Mouse (Mus musculus) bone marrow, adult 2 months (tissue): ENCODE results near the gene Sik3. TPM values are rescaled to one million over a fixed set of nuclear protein-coding genes. Genes with fewer than 3 reads are reported as not detected.
A peak's percentile ranks its signal among the peaks of the same experiment; 100 is the strongest.

Experiments used
- H3K27ac ChIP-seq: fragments of 200-500 bp; 2 replicates; pipeline ENCODE4 v1.5.1; 2012; ENCODE audit warnings: low read depth, mild to moderate bottlenecking, control low read depth, inconsistent platforms, low read length; ENCODE audit not compliant: control insufficient read depth, poor library complexity, insufficient read depth
- H3K4me1 ChIP-seq: fragments of 200-500 bp; 2 replicates; pipeline ENCODE4 v1.6.1; 2011; ENCODE audit warnings: low read length; ENCODE audit not compliant: control insufficient read depth, insufficient read depth
- H3K4me3 ChIP-seq: fragments of 200-500 bp; replicated peaks from 2 replicates; pipeline ENCODE3; 2011; ENCODE audit warnings: mild to moderate bottlenecking, low read depth, low read length, control low read depth; ENCODE audit not compliant: control insufficient read depth
- CTCF ChIP-seq: fragments of 200-500 bp; IDR thresholded peaks from 2 replicates; pipeline ENCODE4 v1.5.1; 2011; ENCODE audit warnings: low read length, control low read depth; ENCODE audit not compliant: control insufficient read depth, insufficient read depth
- POLR2A ChIP-seq: fragments of 200-500 bp; IDR thresholded peaks from 2 replicates; pipeline ENCODE4 v1.6.1; 2011; ENCODE audit warnings: low read depth, mild to moderate bottlenecking, control low read depth, low read length, borderline replicate concordance; ENCODE audit not compliant: control insufficient read depth
- whole genome bisulfite sequencing: fragments of 180-500 bp; shearing (Covaris S2); methylation state at CpG from one replicate; pipeline ENCODE4 v1.1.7; 2018; 5-methylcytosine and 5-hydroxymethylcytosine counted together
- polyA plus RNA-seq: library from polyadenylated mRNA; stranded (reverse); fragments of >200 nt; gene quantifications from 2 replicates; pipeline ENCODE4 v1.2.4, GENCODE M21; 2011; ENCODE audit warnings: low replicate concordance; ENCODE audit not compliant: missing spikeins, insufficient read depth, insufficient read length

The Sik3 gene
- polyA plus RNA-seq, 1 experiment, result 19.0 TPM

GRCm38 (mm10) chr9:46146437-46146836 lies 133.8 kb downstream of the Sik3 start:
- 78% methylated on average over 3 of the region's 3 CpGs for WGBS
- TF ChIP-seq POLR2A (no peak), CTCF (no peak)
- Histone ChIP-seq H3K27ac (no peak overlapping the region), H3K4me3 (no peak overlapping the region), H3K4me1 (peaks cover 4% of the 10 kb centered on the region)

GRCm38 (mm10) chr9:46148723-46149122 lies 136.1 kb downstream of the Sik3 start:
- WGBS, result 71% methylated on average over 4 of the region's 4 CpGs
- TF ChIP-seq POLR2A (no peak), CTCF (no peak)
- peaks cover 4% of the 10 kb centered on the region for H3K4me1 ChIP-seq
- H3K27ac ChIP-seq, result no peak overlapping the region
- H3K4me3 ChIP-seq, result no peak overlapping the region

DNA sequence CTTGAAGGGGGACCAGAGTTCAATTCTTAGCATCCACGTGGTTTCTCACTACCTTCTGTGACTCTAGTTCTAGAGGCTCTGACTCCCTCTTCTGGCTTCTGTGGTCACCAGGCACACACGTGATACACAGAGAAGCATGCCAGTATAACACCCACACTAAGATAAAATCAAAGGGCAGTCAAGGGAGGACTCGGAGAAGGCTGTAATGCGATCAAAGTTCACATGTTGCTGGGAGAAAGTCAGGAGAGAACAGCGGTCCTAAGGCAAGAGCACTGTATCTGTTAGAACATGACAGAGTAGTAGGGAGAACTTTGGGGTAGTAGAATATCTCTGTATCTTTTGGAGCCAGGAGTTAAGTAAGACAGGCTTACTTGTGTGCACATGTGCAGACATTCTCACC lies 136.8 kb downstream of the Sik3 start:
- TF ChIP-seq CTCF, result no peak
- H3K4me1 ChIP-seq, result peaks cover 4% of the 10 kb centered on the region
- no peak overlapping the region for H3K27ac ChIP-seq
- 45% methylated on average over 5 of the region's 5 CpGs for WGBS
- no peak overlapping the region for H3K4me3 ChIP-seq

GRCm38 (mm10) chr9:46150116-46150515 lies 137.5 kb downstream of the Sik3 start:
- no peak for TF ChIP-seq CTCF
- no peak for TF ChIP-seq POLR2A
- Histone ChIP-seq H3K4me3 (no peak overlapping the region), H3K27ac (no peak overlapping the region), H3K4me1 (peaks cover 4% of the 10 kb centered on the region)
- 9% methylated on average over 7 of the region's 7 CpGs for WGBS

DNA sequence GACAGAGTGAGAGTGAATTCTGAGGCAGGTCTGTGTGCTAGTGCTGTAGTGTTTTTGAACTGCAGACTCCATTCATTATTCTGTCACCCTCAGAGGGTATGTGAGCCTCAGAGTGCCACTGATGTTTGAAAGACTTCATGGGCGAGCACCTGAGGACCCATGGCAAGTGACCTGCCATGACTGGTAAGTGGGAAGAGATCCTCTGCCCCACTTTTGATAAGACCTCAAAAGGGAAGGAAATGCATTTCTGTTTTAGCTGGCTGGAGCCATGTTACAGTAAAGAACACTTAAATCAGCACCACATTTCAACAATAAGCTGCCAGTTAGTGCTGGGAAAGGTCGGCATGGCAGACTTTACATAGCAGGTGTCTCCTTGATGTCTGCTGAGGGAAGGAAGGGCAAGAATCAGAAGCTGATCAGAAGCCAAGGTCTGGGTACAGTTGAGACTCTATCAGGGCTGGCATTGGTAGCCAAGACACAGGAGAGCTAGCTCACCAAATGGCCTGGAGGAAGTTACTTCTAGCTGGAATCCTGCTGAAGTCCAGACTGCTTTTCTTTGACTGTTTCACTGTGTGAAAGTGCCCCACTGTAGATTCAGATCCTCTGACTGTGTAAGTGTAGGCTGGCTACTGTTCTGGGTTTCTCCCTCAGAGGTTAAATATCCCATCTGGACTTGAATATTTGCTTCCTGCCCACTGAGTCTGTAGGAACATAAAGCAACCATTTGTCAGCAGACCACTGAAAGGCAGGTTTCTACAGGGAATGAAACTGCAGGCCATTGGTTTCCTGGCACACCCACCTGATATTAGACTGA lies 138.5 kb downstream of the Sik3 start:
- Histone ChIP-seq H3K27ac (peak overlapping the region; percentile 22; the same call in 1 of the 2 replicates), H3K4me1 (peaks cover 4% of the 10 kb centered on the region), H3K4me3 (no peak overlapping the region)
- WGBS, result 23% methylated on average over 2 of the region's 2 CpGs
- TF ChIP-seq POLR2A, result no peak

DNA sequence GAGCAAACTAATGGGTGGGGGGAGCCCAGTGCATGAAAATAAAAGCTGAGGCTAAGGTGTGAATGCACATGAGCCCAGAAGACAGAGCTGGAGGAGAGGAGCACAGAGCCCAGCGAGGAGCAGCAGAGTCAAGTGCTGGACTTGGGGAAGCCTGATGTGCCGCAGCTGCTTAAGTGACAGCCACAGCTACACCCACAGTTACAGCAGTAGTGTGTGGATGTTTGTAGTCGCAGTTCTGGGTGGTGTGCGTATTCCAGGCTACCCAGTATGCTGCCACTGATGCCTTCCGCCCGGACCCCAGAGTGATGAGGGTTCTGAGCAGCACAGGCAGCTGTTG lies 139.1 kb downstream of the Sik3 start:
- WGBS, result 79% methylated on average over 6 of the region's 6 CpGs
- Histone ChIP-seq H3K4me3 (no peak overlapping the region), H3K4me1 (peaks cover 4% of the 10 kb centered on the region), H3K27ac (no peak overlapping the region)
- TF ChIP-seq CTCF, result no peak
- TF ChIP-seq POLR2A, result no peak

GRCm38 (mm10) chr9:46152067-46153015 lies 139.7 kb downstream of the Sik3 start:
- H3K4me3 ChIP-seq, result no peak overlapping the region
- 86% methylated on average over 8 of the region's 8 CpGs for WGBS
- TF ChIP-seq CTCF, result no peak
- H3K4me1 ChIP-seq, result peaks cover 4% of the 10 kb centered on the region
- no peak overlapping the region for H3K27ac ChIP-seq

DNA sequence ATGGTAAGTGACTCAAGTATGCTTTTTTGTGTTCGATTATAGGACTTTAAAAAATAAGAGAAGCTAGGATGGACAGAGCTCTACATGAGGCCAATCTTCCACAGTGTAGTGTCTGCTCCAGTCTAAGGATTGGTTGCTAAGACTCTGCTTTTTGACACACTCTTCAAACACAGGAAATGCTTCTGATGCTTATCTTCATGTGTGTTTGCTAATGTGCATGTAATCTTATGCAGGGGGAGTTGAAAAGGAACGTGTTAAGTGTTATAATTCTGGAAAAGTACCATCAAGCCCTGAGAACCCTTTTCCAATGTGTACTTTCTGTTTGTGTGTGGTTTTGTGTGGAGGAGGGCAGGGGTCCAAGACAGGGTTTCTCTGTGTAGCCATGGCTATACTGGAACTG lies 141.8 kb downstream of the Sik3 start:
- TF ChIP-seq POLR2A (no peak), CTCF (no peak)
- H3K4me1 ChIP-seq, result peaks cover 4% of the 10 kb centered on the region
- H3K27ac ChIP-seq, result no peak overlapping the region
- no peak overlapping the region for H3K4me3 ChIP-seq
- WGBS, result 31% methylated on average over 2 of the region's 2 CpGs
